Mouse (Mus musculus): ENCODE results near the gene Slc7a1.

Slc7a1 gene

DNA sequence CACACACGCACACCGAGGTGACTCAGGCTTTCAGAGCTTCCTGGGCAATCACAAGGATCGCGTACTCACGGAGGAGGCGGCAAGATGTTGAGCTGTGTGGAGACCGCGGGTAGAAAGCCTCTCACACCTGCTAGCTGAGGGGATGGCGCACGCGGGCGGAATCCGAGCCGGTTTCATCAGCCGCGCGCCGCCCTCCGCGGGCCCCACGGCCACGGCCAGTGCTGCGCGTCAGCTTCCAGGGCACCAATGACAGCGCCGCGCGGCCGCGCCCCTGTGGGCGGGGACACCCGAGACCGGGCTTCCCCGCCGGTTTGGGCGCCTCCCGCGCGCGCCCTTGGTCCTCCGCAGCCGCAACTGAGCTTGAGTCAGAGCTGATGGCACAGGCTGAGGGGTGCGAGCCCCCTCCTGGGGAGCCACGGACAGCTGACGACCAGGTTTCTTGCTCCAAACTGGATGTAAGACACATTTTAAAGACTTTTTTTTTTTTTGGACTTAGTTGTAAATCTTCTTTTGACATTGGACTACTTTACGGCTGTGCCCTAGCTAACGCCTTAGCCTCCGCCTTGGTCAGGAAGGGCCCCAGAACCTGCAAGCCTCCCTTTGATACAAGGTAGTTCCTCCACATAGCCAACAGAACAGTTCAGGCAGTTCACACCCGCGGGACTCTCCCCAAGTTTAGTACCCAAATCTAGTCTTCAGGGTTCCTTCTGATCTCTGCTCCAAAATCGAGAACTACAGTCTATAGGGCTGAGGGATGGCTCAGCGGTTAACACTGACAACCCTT, at the start of gene Slc7a1:
Gene Slc7a1, minus strand, starts transcription at position 245 of the 784 bp plus-strand sequence.
- DNase-seq = peak; percentile 82 to 86

GRCm38 (mm10) chr5:148444974-148445373, 45.3 kb upstream of the Slc7a1 start:
- no peak for DNase-seq

GRCm38 (mm10) chr5:148443734-148444133, 44.0 kb upstream of the Slc7a1 start:
- DNase-seq = peak; percentile 49

- no peak for DNase-seq
These were observed 36.0 kb upstream of the Slc7a1 start for GRCm38 (mm10) chr5:148435660-148436059.

DNA sequence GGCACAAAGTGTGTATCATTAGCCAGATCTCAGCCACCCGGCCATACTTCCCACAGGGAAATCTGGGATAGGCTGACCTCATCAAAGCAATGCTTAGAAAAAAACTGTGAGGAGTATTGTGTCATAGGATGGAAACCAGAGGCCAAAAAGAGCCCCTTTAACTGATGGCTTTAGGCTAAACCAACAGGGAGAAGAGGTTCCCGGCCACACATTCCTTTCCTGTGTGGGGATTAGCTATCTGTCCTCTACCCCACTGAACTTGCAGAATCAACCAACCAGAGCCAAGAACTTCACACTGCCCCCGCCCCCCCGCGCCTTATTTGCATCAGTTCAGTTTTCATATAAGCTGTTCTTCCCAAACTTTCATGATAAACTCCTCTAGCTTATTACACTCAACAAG, 32.4 kb upstream of the Slc7a1 start:
- DNase-seq = no peak

DNA sequence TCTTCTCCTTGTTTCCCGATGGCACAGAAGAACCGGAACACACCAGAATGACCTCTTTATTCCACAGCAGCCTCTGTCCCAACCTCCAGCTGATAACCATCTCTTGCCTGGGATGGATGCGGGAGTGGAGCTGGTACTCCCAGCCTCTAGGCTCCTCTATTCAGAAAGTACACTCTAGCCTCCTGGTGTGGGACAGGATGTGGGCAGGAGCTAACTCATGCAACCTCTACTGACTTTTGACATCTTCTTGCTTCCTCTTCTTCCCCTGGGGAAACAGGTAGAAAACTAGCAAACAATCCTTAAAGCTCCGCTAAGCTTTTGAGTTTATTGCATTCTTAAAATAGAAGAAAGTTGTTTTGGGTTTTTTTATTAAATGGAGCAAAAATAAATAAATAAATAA, 29.1 kb upstream of the Slc7a1 start:
- no peak for DNase-seq

DNA sequence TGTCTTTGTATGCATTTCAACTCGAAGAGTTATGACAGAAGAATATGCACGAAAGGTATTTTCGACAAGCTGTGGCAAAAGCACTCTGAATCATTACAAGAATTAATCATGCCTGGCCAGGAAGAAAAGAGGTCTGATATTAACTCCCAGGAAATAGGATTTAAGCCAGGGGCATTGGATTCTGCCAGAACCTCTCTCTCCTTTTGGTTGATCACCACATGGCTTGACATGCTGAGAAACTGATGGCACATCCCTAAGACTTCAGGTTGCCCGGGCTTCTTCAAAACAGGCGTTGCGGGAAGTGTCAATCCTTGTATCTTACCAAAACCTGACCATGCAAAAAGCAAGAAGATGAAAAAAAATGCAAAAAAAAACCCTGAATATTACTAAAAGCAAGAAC, 25.4 kb upstream of the Slc7a1 start:
- no peak for DNase-seq

GRCm38 (mm10) chr5:148421326-148421725, 21.6 kb upstream of the Slc7a1 start:
- DNase-seq = no peak

DNA sequence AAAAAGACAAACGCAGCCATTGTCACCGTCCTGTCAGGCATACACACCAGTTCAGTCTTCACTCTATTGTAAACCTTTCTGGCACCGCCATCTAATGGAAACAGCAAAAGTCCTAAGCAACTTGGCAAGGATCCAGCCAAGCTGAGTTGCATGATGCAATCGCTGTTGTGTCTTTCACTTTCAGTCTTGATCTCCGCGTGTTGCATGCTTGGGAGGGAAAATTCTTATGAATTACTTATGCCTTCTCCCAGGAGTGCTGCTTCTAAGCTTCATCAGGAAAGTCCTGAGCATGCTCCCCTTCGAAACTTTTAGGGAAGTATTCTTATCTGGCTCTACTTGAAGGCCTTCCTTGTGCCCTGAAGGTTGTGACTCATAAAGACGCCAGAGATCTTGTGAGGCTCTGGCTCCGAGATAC, 19.4 kb upstream of the Slc7a1 start:
- no peak for DNase-seq

DNA sequence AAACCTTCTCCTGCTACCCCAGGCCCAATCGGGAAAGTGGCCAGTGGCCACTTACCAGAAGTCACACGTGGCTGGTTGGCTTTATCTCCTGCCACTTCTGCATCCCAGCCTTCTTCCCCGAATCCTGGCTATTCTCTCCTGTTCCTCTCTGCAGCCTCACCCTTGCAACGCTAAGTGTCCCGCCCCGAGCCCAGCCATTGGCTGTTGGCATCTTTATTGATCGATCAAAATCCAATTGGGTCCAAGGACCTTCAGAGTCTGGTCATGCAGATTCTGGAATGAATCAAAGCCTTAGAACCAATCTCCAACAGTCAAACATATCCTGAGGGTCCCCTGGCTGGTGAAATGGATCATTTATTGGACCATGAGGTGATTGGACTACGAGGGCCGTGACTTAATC, 18.7 kb upstream of the Slc7a1 start:
- no peak for DNase-seq

DNA sequence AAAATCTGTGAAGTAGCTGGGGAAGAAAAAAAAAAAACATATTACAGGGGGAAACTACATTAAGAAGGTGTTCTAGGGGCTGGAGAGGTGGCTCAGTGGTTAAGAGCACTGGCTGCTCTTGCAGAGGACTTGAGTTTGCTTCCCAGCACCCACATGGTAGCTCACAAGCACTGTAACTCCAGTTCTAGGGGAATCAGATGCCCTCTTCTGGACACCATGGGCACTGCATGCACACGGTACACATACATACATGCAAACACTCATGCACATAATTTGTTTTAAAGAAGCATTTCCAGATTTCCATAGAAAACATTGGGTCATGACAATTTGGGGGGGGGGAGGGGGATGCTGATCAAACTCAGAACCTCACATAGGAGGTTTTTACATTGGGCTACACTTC, 18.1 kb upstream of the Slc7a1 start:
- no peak for DNase-seq

- no peak for DNase-seq
These were observed 16.8 kb upstream of the Slc7a1 start for GRCm38 (mm10) chr5:148416461-148416860.

DNA sequence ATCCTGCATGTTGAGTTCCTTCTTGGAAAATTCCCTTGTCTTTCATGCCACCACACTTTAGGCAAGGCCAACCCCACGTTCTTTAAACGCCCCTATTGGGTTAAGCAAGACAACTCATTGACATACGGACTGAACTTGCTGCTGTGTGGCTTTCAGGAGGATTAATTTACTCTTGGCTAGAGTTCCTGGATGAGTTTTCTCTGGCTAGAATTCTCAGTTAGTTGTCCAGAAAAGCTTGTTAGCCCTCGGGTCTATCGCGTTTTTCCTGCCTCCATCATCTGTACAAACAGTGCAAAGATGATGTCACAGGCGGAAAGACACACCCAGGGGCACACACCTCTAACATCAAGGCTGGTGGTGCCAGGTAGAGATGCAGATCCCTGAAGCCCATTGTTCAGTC, 14.5 kb upstream of the Slc7a1 start:
- DNase-seq = no peak

- no peak for DNase-seq
These were observed 12.8 kb upstream of the Slc7a1 start for GRCm38 (mm10) chr5:148412504-148412903.

GRCm38 (mm10) chr5:148409465-148409864, 9.8 kb upstream of the Slc7a1 start:
- no peak for DNase-seq

DNA sequence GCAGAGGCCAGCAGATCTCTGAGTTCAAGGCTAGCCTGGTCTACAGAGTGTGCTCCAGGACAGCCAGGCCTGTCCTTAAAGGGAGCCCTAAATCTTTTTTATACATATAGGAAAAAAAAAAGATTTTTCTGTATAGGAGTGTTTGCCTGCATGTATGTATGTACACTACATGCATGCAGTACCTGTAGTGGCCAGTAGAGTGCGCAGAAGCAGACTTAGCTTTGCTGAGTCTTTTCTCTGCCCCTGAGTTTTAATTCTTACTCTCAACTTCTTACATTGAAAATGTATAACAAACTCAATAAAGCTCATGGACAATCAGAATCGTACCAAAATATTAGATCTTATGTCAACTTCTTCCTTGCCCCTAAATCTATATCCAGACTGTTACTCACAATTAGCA, 7.2 kb upstream of the Slc7a1 start:
- DNase-seq = no peak

GRCm38 (mm10) chr5:148404548-148404947, 4.8 kb upstream of the Slc7a1 start:
- no peak for DNase-seq

DNA sequence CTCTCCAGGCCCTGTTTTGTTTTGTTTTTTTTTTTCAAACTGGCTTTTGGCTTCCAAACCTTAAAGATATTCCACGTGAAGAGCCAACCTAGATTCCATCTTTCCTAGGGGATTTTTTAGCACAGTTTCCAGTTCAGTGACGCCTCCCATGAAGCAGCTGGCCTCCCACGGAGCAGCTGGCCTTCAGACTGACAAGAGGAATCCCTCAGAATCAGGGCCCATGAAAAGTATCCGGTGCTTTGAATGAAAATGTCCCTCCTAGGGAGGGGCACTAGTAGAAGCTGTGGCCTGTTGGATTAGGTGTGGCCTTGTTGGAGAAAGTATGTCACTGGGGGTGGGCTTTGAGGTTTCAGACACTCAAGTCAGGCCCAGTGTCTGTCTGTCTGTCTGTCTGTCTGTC, 2.9 kb upstream of the Slc7a1 start:
- no peak for DNase-seq

DNA sequence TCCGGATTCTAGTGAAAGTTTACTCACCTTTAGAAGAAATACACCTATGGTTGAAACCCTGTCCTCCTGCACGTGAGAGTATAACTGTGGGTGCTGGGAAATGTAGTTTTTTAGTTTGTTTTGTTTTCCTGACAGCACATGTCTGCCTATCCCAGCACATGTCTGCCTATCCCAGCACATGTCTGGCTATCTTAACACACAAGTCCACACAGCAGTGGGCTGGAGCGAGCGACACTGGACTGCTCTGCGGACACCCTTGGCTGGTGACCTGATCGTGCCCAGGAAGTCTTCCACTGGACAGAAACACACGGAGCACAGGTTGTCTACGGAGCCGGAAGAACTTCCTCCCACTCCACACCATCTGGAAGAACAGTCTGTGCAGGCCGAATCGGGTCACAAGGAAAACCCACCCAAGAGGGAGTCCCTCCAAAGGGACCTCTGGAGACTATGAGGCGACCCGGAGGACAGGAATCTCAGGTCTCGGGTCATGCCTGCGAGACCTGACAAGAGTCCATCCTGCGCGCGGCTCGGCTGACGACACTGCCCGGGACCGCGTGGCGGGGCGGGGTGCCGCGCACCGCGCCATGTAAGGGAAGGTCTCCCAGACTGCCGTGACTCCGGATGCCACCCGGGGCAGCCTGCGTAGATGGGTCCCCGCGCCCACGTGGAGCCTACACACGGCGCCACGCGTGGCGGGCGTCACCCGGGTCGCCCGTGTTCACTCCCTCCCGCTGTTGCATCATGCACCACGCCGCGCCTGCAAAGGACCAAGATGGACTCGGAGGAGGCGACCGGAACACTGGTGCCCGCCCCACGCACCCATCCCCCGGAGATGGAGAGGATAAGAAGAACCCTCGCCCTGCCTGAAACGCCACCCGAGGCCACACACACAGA, 691 bp downstream of the Slc7a1 start:
- peak; percentile 45 to 47 for DNase-seq

DNA sequence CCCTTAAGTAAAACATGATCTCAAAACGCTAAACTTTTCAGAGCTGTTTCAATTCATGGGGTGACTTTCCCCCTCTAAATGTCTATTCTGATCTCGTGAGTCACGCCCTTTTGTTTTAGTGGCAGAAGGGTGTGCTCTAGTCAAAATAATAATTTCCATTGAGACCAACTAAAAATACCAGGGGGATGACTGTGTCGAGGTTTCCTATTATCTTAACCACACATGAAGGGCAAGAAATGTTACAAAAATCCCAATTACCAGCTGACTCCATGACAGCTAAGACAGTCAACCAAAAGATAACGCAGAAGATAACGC, 1.3 kb downstream of the Slc7a1 start:
- no peak for DNase-seq

DNA sequence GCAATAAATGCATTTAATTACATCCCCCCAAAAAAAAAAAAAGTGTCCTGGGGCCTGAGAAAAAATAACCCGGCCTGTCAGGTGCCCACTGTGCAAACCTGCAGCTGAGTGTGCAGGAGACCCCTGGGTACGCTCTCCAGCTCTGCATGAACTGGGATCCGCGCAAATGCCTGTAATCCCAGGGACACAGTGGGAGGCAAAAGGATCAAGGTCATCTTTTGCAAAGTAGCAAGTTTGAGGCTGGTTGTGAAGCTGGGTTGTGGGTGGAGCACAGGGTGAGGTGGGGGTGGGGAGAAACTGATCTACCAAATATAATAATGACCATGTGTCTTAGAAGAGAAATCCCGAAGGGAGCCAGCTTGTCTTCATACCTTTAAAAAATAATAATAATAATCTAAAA, 1.8 kb downstream of the Slc7a1 start:
- DNase-seq = no peak

DNA sequence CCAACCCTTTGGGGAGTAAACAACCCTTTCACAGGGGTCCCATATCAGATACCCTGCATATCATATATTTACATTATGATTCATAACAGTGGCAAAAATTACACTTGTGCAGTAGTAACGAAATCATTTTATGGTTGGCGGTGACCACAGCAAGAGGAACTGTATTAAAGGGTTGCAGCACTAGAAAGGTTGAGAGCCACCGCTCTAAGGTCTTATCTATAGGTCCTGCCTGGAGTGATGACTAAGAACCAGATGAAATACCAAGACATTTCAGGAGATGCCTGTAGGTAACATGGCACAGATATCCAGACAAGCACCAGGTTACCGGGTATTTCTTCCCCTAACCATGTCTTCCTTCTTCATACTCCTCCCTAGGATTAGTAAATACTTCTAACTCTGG, 2.3 kb downstream of the Slc7a1 start:
- no peak for DNase-seq

GRCm38 (mm10) chr5:148393316-148393715, 6.4 kb downstream of the Slc7a1 start:
- DNase-seq = no peak

GRCm38 (mm10) chr5:148392831-148393230, 6.9 kb downstream of the Slc7a1 start:
- peak in 1 of 2 experiments; percentile 22 for DNase-seq
